Mouse (Mus musculus) hindbrain, postnatal 0 days (tissue): ENCODE data around the gene 4921536K21Rik. TPM values are rescaled to one million over a fixed set of nuclear protein-coding genes. Genes with fewer than 3 reads are reported as not detected.
A peak's percentile ranks its signal among the peaks of the same experiment; 100 is the strongest.

Experiments
- ATAC-seq: fragments of 200-750 bp; cut with Nextera tagmentation; 2 replicates; pipeline ENCODE4 v1.8.0; 2017; ENCODE audit warnings: mild to moderate bottlenecking, moderate TSS enrichment, moderate library complexity
- DNase-seq: peaks from one replicate; pipeline ENCODE4 v3.0.0-alpha.2; 2015; ENCODE audit warnings: low spot score
- H3K27ac ChIP-seq: fragments of 300-500 bp; sonication (generic); 2 replicates; pipeline ENCODE4 v1.5.1; 2014; ENCODE audit warnings: mild to moderate bottlenecking
- H3K27me3 ChIP-seq: fragments of 300-500 bp; sonication (generic); 2 replicates; pipeline ENCODE4 v1.6.1; 2014; ENCODE audit warnings: low read length, mixed read lengths; ENCODE audit not compliant: insufficient read depth
- H3K36me3 ChIP-seq: fragments of 300-500 bp; sonication (generic); 2 replicates; pipeline ENCODE4 v1.6.1; 2014; ENCODE audit warnings: low read length, mixed read lengths; ENCODE audit not compliant: insufficient read depth
- H3K4me1 ChIP-seq: fragments of 300-500 bp; sonication (generic); 2 replicates; pipeline ENCODE4 v1.6.1; 2014; ENCODE audit warnings: antibody characterized with exemption, low read length, mixed read lengths; ENCODE audit not compliant: insufficient read depth
- H3K4me2 ChIP-seq: fragments of 300-500 bp; sonication (generic); 2 replicates; pipeline ENCODE4 v1.6.1; 2014; ENCODE audit warnings: low read depth, mild to moderate bottlenecking, low read length, moderate library complexity, mixed read lengths
- H3K4me3 ChIP-seq: fragments of 300-500 bp; sonication (generic); 2 replicates; pipeline ENCODE4 v1.5.1; 2014; ENCODE audit warnings: low read length
- H3K9ac ChIP-seq: fragments of 300-500 bp; sonication (generic); replicated peaks from 2 replicates; pipeline ENCODE4 v1.6.1; 2014; ENCODE audit warnings: mild to moderate bottlenecking, low read length, moderate library complexity, mixed read lengths
- H3K9me3 ChIP-seq: fragments of 300-500 bp; sonication (generic); 2 replicates; pipeline ENCODE4 v1.6.1; 2016; ENCODE audit warnings: low read length, mixed read lengths
- CTCF ChIP-seq: IDR thresholded peaks from 2 replicates; pipeline ENCODE4 v1.5.1; 2016; ENCODE audit warnings: antibody characterized with exemption, control low read depth, low read depth
- WGBS: fragments of 180-500 bp; shearing (Covaris S2); extraction: QIAGEN DNeasy Blood & Tissue Kit; methylation state at CpG from one replicate; pipeline ENCODE4 v1.1.7; 2014; 5-methylcytosine and 5-hydroxymethylcytosine counted together
- polyA plus RNA-seq: library from polyadenylated mRNA; unstranded; fragments of >200 nt; fragmentation: Nextera tagmentation; extraction: Ambion mirVana; gene quantifications from 2 replicates; pipeline ENCODE4 v1.2.1, GENCODE M21; 2015
- total RNA-seq: library from RNA; depleted of rRNA; stranded (reverse); fragments of >200 nt; gene quantifications from 2 replicates; pipeline ENCODE4 v1.2.3, GENCODE M21; 2014

Gene 4921536K21Rik
- total and polyA plus RNA-seq, 2 experiments from 2014 or later: 0.21 to 0.41 TPM

DNA sequence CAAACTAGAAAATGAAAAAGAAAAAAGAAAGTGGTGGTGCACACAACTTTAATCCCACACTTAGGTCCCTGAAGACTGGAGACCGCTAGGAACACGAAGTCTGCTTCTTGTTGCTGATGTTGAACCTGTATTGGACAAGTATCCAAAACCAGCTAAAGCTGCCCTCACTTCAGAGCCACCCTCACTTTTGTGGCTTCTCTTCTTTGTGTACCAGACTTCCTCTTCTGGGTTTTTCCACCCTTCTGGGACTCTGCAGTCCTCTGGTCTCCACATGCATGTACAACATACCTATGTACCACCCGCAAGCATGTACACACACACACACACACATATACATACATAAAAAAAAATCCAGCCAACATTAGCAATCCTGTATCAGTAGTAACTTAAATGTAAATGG, 11.2 kb downstream of the 4921536K21Rik start:
- Histone ChIP-seq H3K9me3 (no peaks in the 10 kb centered on the region), H3K4me1 (no peaks in the 10 kb centered on the region), H3K36me3 (no peaks in the 10 kb centered on the region), H3K27me3 (no peaks in the 10 kb centered on the region), H3K27ac (no peak overlapping the region), H3K9ac (no peak overlapping the region), H3K4me3 (no peak overlapping the region), H3K4me2 (no peak overlapping the region)
- TF ChIP-seq CTCF: no peak
- DNase-seq: no peak
- no peak for ATAC-seq
- 91% methylated on average over 3 of the region's 3 CpGs for WGBS

DNA sequence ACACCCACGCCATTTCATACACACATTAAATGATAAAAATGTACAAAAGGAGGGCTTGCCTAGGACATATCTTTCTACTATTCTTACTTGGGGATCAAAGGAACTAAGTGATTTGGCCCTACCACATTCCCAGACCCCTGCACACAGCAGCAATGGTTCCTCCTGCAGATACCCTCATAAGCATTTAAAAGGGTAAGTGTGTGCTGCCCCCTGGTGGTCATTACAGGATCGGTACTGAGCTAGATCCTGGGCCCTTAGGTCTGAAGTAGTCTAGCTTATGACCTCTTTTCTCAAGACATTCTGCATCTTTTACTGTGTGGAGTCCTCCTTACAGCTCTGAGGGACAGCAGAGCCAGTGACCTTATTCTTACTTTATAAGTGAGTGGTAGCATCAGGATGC, 15.1 kb downstream of the 4921536K21Rik start:
- Histone ChIP-seq H3K9me3 (no peaks in the 10 kb centered on the region), H3K36me3 (no peaks in the 10 kb centered on the region), H3K4me3 (no peak overlapping the region), H3K27ac (no peak overlapping the region), H3K9ac (no peak overlapping the region), H3K4me1 (no peaks in the 10 kb centered on the region), H3K4me2 (no peak overlapping the region), H3K27me3 (no peaks in the 10 kb centered on the region)
- TF ChIP-seq CTCF: peak; percentile 83
- DNase-seq (peak; percentile 84), ATAC-seq (no peak)
- WGBS: 42% methylated on average over 2 of the region's 2 CpGs

DNA sequence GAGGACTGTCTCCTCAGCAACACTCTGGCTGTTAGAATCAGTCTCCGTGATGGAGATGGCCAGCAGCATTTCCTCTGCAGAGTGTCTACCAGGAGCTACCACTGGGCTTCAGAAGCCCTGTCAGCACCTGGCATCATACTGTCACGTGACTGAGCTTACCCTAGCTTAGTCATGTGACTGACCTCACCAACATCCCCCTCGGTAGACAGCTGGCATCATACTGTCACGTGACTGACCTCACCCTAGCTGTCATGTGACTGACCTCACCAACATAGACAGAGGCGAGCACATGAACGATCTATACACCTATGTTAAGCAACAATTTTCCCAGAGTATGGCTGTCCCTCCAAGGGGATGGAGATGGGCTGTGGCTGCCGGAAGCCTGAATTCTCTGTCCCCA, 16.2 kb downstream of the 4921536K21Rik start:
- H3K4me2 ChIP-seq: no peak overlapping the region
- no peak overlapping the region for H3K4me3 ChIP-seq
- no peak overlapping the region for H3K27ac ChIP-seq
- DNase-seq (no peak), ATAC-seq (no peak)
- WGBS: 80% methylated on average over 7 of the region's 7 CpGs
- H3K9me3 ChIP-seq: no peaks in the 10 kb centered on the region
- H3K27me3 ChIP-seq: no peaks in the 10 kb centered on the region
- no peak for TF ChIP-seq CTCF
- no peak overlapping the region for H3K9ac ChIP-seq
- no peaks in the 10 kb centered on the region for H3K36me3 ChIP-seq
- H3K4me1 ChIP-seq: no peaks in the 10 kb centered on the region

DNA sequence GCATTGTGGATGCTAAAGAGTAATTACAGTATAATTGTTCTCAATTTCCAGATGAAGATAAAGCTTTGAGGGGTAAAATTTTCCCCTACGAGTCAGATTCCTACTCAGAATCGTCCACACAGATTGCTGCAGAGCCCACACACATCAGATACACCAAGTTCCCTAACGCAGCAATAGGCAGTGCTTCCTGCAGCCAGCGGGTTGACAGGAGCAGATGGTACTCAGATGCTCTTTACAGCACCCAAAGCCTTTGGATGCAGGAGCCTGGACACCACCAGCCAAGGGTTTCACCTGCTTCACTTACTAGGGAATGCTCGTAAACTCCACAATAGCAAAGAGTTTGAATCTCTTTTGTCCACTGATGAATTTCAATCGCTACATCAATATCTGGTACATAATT, 18.5 kb downstream of the 4921536K21Rik start:
- 63% methylated on average over 6 of the region's 6 CpGs for WGBS
- no peak for TF ChIP-seq CTCF
- Histone ChIP-seq H3K4me2 (no peak overlapping the region), H3K9ac (no peak overlapping the region), H3K4me1 (no peaks in the 10 kb centered on the region), H3K9me3 (no peaks in the 10 kb centered on the region), H3K27ac (no peak overlapping the region), H3K36me3 (no peaks in the 10 kb centered on the region), H3K4me3 (no peak overlapping the region), H3K27me3 (no peaks in the 10 kb centered on the region)
- DNase-seq (no peak), ATAC-seq (no peak)

DNA sequence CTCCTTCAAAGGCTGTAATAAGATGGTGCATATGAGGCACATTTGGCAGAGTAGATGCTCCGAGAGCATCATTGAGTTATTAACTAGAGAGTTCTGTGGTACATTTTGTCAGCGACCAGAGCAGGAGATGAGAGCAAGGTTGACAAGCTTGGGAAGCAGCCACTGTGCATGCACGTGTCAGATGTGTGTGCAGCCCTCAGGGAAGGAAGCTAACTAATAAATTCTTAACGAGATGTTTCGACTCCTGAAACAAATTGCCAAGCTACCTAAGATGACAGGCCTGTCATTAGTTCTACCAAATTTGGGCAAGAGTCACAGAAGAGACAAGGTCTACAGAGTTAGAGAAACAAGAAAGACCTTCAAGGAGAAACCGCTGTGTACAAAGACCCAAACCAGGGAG, 30.6 kb downstream of the 4921536K21Rik start:
- no peak; the same call in 1 of the 2 replicates for ATAC-seq
- no peaks in the 10 kb centered on the region for H3K9me3 ChIP-seq
- 22% methylated on average over 6 of the region's 6 CpGs for WGBS
- H3K4me1 ChIP-seq: peaks cover 7% of the 10 kb centered on the region
- H3K4me3 ChIP-seq: peak overlapping the region; percentile 52
- no peak for TF ChIP-seq CTCF
- H3K27me3 ChIP-seq: no peaks in the 10 kb centered on the region
- H3K27ac ChIP-seq: peak overlapping the region; percentile 68
- DNase-seq: peak; percentile 31
- no peaks in the 10 kb centered on the region for H3K36me3 ChIP-seq
- peak overlapping the region; percentile 49; the same call in 1 of the 2 replicates for H3K9ac ChIP-seq
- peak overlapping the region; percentile 69 for H3K4me2 ChIP-seq

DNA sequence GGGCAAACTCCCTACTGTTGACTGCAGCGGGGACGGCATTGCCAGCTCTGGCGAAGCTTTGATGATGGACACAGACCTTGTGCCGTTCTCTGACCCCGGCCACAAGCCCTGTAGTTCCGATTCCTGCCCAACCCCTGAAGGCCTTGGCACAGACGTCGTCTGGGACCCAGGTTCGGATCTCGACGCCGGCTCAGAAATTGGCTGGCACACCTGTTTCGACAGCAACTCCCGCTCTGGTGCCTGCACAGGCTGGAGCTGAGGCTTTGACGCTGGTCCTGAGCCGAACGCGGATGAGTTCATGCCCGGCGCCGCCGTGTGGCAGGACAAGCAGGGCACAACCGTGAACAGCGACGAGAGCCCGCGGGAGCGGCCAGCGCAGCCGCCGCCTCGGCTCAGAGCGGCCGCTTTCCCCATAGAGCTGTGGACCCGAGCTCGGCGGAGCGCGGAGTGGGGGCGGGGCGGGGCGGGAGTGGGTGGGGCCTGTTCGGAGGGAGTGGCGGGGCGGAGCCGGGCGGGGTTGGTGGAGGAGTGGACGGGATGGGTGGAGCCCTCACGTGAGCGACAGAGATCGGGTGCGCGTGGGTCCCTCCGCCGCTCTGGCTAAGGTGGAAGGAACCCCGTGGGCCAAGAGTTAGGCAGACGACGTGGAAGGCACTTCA, 31.3 kb downstream of the 4921536K21Rik start, which contains the start of gene Osbp2:
Gene Osbp2 (minus strand): TSS at position 450 of the 659 bp plus-strand sequence.
- Histone ChIP-seq H3K27me3 (no peaks in the 10 kb centered on the region), H3K36me3 (no peaks in the 10 kb centered on the region), H3K4me3 (peak within 1 kb of the TSS; percentile 52), H3K4me1 (peaks cover 7% of the 10 kb centered on the region), H3K4me2 (peak within 1 kb of the TSS; percentile 69), H3K9ac (peak within 1 kb of the TSS; percentile 49), H3K27ac (peak within 1 kb of the TSS; percentile 68), H3K9me3 (no peaks in the 10 kb centered on the region)
- ATAC-seq: peak; percentile 93
- peak; percentile 85 for DNase-seq
- TF ChIP-seq CTCF: peak; percentile 63
- WGBS: 3% methylated on average over 54 of the region's 58 CpGs

DNA sequence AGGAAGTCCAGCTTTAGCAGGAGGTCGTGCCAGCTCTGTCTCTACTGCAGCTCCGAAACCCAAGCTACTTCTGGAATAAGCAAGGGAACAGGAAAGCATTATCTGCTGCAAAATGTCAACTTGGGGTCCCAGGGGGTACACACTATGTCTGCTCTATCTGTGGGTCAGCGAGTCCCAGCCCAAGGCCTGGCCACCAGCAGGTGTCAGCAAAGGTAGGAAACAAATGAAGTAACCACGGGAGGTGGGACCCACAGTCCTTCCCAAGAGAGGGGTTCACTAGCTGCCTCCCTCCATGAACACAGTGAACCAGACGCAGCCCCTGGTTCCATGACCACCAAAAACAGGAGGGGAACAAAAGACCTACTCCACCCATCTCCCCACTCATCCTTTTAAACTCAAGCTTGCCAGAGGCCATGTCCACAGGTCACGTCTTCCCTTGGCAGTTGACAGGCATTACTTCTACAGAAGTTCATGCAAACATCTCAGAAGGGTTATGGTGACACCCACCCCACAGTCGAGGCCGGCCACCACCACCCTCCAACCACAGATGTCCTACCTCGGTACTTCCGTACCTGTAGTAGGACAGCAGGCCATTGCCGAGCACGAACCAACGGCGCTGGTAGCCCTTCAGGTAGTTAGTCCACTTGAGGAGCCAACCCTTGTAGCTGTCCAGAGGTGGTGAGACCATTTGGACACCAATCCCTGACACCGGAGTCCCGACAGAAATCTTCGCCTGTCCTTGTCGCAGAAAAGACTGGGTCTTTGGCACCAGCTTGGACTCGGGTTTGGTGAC, 32.0 kb downstream of the 4921536K21Rik start:
- WGBS: 75% methylated on average over 19 of the region's 19 CpGs
- no peak for DNase-seq
- 0 out of 2 replicates have a peak, but pooled peaks have one; percentile 2 for ATAC-seq
- H3K4me2 ChIP-seq: peak overlapping the region; percentile 69
- H3K9me3 ChIP-seq: no peaks in the 10 kb centered on the region
- peak; percentile 23; the same call in 1 of the 2 replicates for TF ChIP-seq CTCF
- H3K4me1 ChIP-seq: peaks cover 7% of the 10 kb centered on the region
- no peaks in the 10 kb centered on the region for H3K36me3 ChIP-seq
- no peaks in the 10 kb centered on the region for H3K27me3 ChIP-seq
- H3K9ac ChIP-seq: peak overlapping the region; percentile 49
- peak overlapping the region; percentile 68; the same call in 1 of the 2 replicates for H3K27ac ChIP-seq
- peak overlapping the region; percentile 52 for H3K4me3 ChIP-seq
